Mouse (Mus musculus): ENCODE measurements around the gene Rhoh. TPM values are rescaled to one million over a fixed set of nuclear protein-coding genes. Genes with fewer than 3 reads are reported as not detected.
A peak's percentile ranks its signal among the peaks of the same experiment; 100 is the strongest.

Gene Rhoh
- polyA plus RNA-seq (2015; fragmentation: Nextera tagmentation; extraction: Ambion mirVana), result 0.90 and 0.98 TPM in 2 replicates

DNA sequence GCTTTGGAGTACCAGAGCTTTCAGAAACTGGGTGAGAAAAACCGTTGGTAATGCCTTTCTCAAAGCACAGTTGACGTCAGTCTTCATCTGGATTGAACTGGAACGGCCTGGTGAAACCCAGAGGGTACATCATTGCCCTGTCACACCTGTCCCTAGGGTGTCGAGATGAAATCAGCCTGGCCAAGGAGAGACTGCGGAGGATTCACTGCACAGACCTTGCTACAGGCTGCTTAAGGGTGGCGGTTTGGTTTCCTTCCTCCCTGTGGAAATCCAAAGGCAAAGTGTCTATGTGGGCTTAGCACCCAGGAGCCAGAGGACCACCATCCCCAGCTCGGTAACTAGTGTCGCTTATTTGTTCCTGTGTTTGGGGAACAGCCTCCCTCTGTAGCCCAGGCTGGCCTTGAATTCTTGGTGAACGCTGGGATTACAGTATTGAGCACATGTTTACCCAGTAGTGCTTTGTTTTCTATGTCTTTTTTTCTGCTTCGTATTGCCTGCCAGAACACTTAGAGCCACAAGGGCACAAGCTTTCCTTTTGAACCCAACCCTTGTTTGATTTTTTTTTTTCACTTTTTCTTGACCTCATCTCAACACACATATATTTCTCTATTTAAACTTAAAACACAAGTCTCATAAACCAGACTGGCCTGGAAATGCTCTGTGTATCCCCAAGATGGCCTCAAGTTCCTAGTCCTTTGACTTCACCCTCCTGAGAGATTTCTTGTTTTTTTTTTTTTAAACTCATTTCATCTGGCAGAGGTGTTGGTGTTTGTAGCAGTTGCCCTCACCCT lies at the start of gene Rhoh:
TSS of gene Rhoh (plus strand) at position 60 of the 791 bp plus-strand sequence.
- ATAC-seq (no peak), DNase-seq (ENCODE audit: low spot score) (no peak)
- Histone ChIP-seq H3K4me3 (ENCODE audit: low read depth, low read length) (no peak within 1 kb of the TSS), H3K4me2 (replicated peaks; ENCODE audit: low read depth, low read length) (no peak within 1 kb of the TSS), H3K27ac (ENCODE audit: low read length) (no peak within 1 kb of the TSS), H3K36me3 (ENCODE audit: insufficient read depth, low read length) (no peaks in the 10 kb centered on the region), H3K4me1 (ENCODE audit: insufficient read depth, low read depth, low read length) (no peaks in the 10 kb centered on the region), H3K27me3 (replicated peaks; ENCODE audit: insufficient read depth, low read length) (no peaks in the 10 kb centered on the region), H3K9me3 (ENCODE audit: low read length) (no peaks in the 10 kb centered on the region), H3K9ac (replicated peaks; ENCODE audit: low read depth) (no peak within 1 kb of the TSS)
- 78% methylated on average over 10 of the region's 10 CpGs for WGBS
- TF ChIP-seq CTCF (IDR thresholded peaks at IDR 0.05) (no peak), EP300 (IDR thresholded peaks at IDR 0.05) (no peak)

DNA sequence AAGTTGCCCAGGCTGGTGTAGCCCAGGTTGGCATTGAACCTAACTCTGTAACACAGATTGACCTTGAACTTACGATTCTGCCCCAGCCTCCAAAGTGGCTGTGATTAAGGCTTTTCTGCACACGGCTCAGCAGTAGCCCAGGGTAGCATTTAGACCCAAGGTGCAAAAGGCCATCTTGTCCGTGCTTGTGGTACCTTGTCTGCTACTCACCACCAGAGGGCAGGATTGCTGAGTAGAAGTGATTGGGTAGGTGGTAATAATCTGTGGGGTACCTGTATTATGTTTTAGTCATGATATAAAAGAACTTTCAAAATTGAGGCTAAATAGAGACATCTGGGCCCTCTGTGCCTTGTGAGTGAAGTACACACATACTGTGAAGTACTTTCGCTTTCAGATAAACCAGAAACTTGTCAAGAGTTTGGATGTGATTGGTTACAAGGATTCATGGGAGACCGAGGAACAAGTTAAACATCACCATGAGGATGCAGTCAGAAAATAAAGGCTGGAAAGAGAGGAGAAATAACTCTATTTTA lies 37.3 kb upstream of the Rhoh start:
- Histone ChIP-seq H3K4me2 (replicated peaks; ENCODE audit: low read depth, low read length) (no peak overlapping the region), H3K9me3 (ENCODE audit: low read length) (no peaks in the 10 kb centered on the region), H3K4me1 (ENCODE audit: insufficient read depth, low read depth, low read length) (no peaks in the 10 kb centered on the region), H3K36me3 (ENCODE audit: insufficient read depth, low read length) (peaks cover 22% of the 10 kb centered on the region), H3K9ac (replicated peaks; ENCODE audit: low read depth) (no peak overlapping the region), H3K27me3 (replicated peaks; ENCODE audit: insufficient read depth, low read length) (no peaks in the 10 kb centered on the region), H3K27ac (ENCODE audit: low read length) (no peak overlapping the region), H3K4me3 (ENCODE audit: low read depth, low read length) (no peak overlapping the region)
- WGBS, result 75% methylated on average over 5 of the region's 5 CpGs
- ATAC-seq (no peak), DNase-seq (ENCODE audit: low spot score) (peak; percentile 33)
- TF ChIP-seq CTCF (IDR thresholded peaks at IDR 0.05) (peak; percentile 77), EP300 (IDR thresholded peaks at IDR 0.05) (no peak)

- H3K27me3 ChIP-seq (replicated peaks; ENCODE audit: insufficient read depth, low read length), result no peaks in the 10 kb centered on the region
- WGBS, result 92% methylated on average over 4 of the region's 4 CpGs
- H3K27ac ChIP-seq (ENCODE audit: low read length), result no peak overlapping the region
- TF ChIP-seq CTCF (IDR thresholded peaks at IDR 0.05) (no peak), EP300 (IDR thresholded peaks at IDR 0.05) (no peak)
- no peaks in the 10 kb centered on the region for H3K4me1 ChIP-seq (ENCODE audit: insufficient read depth, low read depth, low read length)
- H3K36me3 ChIP-seq (ENCODE audit: insufficient read depth, low read length), result peaks cover 14% of the 10 kb centered on the region
- H3K4me2 ChIP-seq (replicated peaks; ENCODE audit: low read depth, low read length), result no peak overlapping the region
- ATAC-seq (no peak), DNase-seq (ENCODE audit: low spot score) (no peak)
- no peak overlapping the region for H3K4me3 ChIP-seq (ENCODE audit: low read depth, low read length)
- H3K9me3 ChIP-seq (ENCODE audit: low read length), result no peaks in the 10 kb centered on the region
- H3K9ac ChIP-seq (replicated peaks; ENCODE audit: low read depth), result no peak overlapping the region
Measured at GRCm38 (mm10) chr5:65826476-65826875, 34.5 kb upstream of the Rhoh start.

DNA sequence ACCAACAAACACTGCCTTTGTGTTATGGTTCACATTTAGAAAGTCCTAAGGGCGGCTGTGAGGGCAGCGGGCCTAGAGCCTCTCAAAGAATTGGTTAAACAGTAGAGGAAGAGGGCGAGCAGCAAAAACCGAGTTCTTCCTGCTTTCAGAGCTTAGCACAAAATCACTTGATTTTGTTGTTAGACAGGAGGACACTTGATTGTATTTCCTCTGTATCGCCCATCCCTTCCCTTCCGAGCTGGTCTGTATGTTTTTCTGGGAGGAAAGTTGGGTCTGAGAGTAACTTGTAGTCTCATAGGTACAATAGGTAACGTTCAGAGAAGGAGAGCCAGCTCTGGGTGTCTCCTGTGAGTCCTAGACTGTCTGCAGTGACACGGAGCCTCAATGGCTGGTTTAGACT lies 33.9 kb upstream of the Rhoh start:
- TF ChIP-seq EP300 (IDR thresholded peaks at IDR 0.05), result no peak
- peaks cover 14% of the 10 kb centered on the region for H3K36me3 ChIP-seq (ENCODE audit: insufficient read depth, low read length)
- no peaks in the 10 kb centered on the region for H3K4me1 ChIP-seq (ENCODE audit: insufficient read depth, low read depth, low read length)
- no peaks in the 10 kb centered on the region for H3K27me3 ChIP-seq (replicated peaks; ENCODE audit: insufficient read depth, low read length)
- no peak overlapping the region for H3K4me3 ChIP-seq (ENCODE audit: low read depth, low read length)
- H3K4me2 ChIP-seq (replicated peaks; ENCODE audit: low read depth, low read length), result no peak overlapping the region
- WGBS, result 86% methylated on average over 8 of the region's 8 CpGs
- DNase-seq (ENCODE audit: low spot score), result no peak
- no peak overlapping the region for H3K9ac ChIP-seq (replicated peaks; ENCODE audit: low read depth)
- no peaks in the 10 kb centered on the region for H3K9me3 ChIP-seq (ENCODE audit: low read length)
- ATAC-seq, result no peak
- no peak overlapping the region for H3K27ac ChIP-seq (ENCODE audit: low read length)

DNA sequence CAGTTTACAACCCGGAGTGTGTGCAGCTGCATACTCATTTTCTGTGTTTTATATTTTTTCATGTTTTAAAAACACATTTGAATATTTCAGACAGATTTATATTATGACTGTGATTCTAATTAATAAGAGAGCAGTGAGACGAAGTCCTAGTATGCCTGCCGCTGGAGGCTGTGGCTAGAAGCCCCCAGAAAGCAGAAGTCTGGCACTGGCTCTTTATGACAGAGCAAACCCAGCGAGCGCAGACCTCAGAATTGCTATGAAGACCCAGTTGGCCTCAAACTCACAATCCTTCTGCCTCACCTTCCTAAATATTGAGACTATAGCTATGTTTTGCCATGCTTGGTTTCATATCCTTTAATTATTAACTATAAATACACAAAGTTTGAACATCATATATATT lies 32.8 kb upstream of the Rhoh start:
- TF ChIP-seq CTCF (IDR thresholded peaks at IDR 0.05), result no peak
- TF ChIP-seq EP300 (IDR thresholded peaks at IDR 0.05), result no peak
- Histone ChIP-seq H3K9ac (replicated peaks; ENCODE audit: low read depth) (no peak overlapping the region), H3K4me3 (ENCODE audit: low read depth, low read length) (no peak overlapping the region), H3K27me3 (replicated peaks; ENCODE audit: insufficient read depth, low read length) (no peaks in the 10 kb centered on the region), H3K27ac (ENCODE audit: low read length) (no peak overlapping the region), H3K9me3 (ENCODE audit: low read length) (no peaks in the 10 kb centered on the region), H3K4me1 (ENCODE audit: insufficient read depth, low read depth, low read length) (no peaks in the 10 kb centered on the region), H3K36me3 (ENCODE audit: insufficient read depth, low read length) (peaks cover 14% of the 10 kb centered on the region), H3K4me2 (replicated peaks; ENCODE audit: low read depth, low read length) (no peak overlapping the region)
- DNase-seq (ENCODE audit: low spot score) (no peak), ATAC-seq (no peak)
- WGBS, result 89% methylated on average over 5 of the region's 5 CpGs

GRCm38 (mm10) chr5:65829059-65829458 lies 32.0 kb upstream of the Rhoh start:
- TF ChIP-seq CTCF (IDR thresholded peaks at IDR 0.05), result no peak
- no peak for TF ChIP-seq EP300 (IDR thresholded peaks at IDR 0.05)
- peaks cover 9% of the 10 kb centered on the region for H3K36me3 ChIP-seq (ENCODE audit: insufficient read depth, low read length)
- no peak overlapping the region for H3K27ac ChIP-seq (ENCODE audit: low read length)
- no peaks in the 10 kb centered on the region for H3K27me3 ChIP-seq (replicated peaks; ENCODE audit: insufficient read depth, low read length)
- ATAC-seq (no peak), DNase-seq (ENCODE audit: low spot score) (no peak)
- H3K9me3 ChIP-seq (ENCODE audit: low read length), result no peaks in the 10 kb centered on the region
- WGBS, result 51% methylated on average over 2 of the region's 2 CpGs
- H3K4me1 ChIP-seq (ENCODE audit: insufficient read depth, low read depth, low read length), result no peaks in the 10 kb centered on the region
- H3K4me3 ChIP-seq (ENCODE audit: low read depth, low read length), result no peak overlapping the region
- H3K9ac ChIP-seq (replicated peaks; ENCODE audit: low read depth), result no peak overlapping the region
- no peak overlapping the region for H3K4me2 ChIP-seq (replicated peaks; ENCODE audit: low read depth, low read length)

Data from lung, postnatal 0 days (tissue).